Mouse (Mus musculus): Measurements from ENCODE around the gene Nwd2. TPM values are rescaled to one million over a fixed set of nuclear protein-coding genes. Genes with fewer than 3 reads are reported as not detected.

The Nwd2 gene
- polyA plus RNA-seq, 1 experiment = 0.03 TPM

GRCm38 (mm10) chr5:63827415-63828053, 178.6 kb downstream of the Nwd2 start:
- DNase-seq (ENCODE audit: low spot score) = no peak

DNA sequence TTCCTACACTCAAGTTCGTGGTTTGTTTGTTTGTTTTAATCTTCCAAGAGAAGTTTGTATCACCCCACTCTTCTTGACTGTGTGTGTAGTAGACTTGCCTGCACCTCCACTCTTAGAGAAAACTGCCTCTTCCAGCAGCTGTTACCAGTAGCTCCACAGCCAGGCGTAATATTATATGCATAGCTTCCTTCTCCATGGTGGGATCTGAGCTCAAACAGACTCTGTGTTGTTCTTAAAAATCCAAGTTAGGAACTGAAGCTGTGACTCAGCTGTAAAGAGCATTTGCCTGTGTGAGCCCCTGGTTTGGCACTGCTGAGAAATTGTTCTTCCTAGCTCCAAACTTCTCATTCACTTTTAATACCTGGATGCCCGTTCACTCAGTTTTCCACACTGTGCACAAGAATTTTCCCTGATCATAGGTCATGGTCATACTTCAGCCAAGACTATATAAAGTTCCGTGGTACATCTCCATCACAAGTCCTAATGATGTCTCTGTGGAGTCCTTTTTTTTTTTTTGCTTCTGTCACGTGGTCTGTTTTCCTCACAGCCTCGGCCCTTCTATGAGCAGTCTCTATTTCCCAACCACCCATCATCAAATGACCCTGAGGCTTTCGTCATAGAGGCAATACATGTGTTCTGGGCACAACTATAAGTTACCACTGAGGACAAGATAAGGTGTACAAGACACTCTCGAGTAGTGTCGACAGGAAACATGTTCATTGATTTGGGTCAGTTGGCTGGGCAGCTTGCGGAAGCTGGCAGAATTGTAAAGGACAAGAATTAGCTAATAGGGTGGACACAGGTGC, 179.7 kb downstream of the Nwd2 start:
- no peak for DNase-seq (ENCODE audit: low spot score)

DNA sequence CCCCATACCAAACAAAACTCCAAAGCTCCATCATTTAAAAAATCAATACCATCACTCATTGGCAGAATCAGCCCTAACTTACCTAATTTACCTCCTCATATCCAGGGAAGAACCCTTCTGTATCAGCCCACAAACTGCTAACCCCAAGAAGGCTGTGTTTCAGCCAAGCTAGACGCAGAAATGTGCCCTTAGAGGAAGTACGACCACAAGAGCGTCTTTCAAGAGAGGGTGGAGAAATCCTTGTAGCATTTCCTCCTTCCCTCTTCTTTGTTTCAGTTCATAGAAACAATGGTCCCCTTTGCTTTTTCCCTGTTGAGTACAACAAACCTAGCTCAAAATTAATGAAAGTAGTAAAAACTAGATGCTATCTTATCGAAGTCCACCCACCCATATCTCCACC, 182.2 kb downstream of the Nwd2 start:
- DNase-seq (ENCODE audit: low spot score) = no peak

- DNase-seq (ENCODE audit: low spot score) = no peak
These were observed 185.1 kb downstream of the Nwd2 start for GRCm38 (mm10) chr5:63833955-63834354.

DNA sequence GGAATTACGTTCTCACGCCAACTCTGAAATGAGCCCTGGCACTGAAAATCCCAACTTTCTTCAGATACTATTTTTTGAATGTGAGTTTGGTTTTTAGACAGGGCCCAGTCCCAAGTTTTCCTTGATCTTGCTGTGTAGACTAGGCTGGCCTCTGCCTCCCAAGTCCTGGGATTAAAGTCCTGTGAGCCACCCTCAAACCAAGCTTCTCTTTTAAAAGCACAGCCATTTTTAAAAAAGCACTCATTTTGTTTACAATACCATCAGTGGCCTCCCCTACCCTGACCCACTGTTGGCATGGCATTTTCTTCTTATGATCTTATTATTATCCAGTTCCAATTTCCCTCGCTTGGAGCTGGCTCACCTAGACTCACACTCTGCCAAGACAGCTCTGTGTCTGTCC, 185.5 kb downstream of the Nwd2 start:
- no peak for DNase-seq (ENCODE audit: low spot score)

GRCm38 (mm10) chr5:63837115-63837514, 188.2 kb downstream of the Nwd2 start:
- DNase-seq (ENCODE audit: low spot score) = no peak

DNA sequence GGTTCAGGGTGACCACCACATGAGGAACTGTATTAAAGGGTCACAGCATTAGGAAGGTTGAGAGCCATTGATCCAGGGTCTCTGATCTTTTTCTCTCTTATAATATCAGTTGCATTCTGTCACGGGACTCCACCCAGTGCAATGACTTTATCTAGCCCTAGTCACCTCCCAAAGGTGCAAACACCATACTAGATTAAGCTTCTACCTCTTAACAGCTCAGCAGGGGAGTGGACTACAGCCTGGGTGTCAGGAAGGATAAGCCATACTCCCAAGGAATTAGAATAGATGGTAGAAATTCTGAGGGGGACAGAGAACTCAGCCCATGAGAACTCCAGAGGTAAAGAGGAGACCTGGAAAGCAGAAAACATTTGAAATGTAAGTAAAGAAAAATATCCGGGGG, 188.9 kb downstream of the Nwd2 start:
- DNase-seq (ENCODE audit: low spot score) = no peak

DNA sequence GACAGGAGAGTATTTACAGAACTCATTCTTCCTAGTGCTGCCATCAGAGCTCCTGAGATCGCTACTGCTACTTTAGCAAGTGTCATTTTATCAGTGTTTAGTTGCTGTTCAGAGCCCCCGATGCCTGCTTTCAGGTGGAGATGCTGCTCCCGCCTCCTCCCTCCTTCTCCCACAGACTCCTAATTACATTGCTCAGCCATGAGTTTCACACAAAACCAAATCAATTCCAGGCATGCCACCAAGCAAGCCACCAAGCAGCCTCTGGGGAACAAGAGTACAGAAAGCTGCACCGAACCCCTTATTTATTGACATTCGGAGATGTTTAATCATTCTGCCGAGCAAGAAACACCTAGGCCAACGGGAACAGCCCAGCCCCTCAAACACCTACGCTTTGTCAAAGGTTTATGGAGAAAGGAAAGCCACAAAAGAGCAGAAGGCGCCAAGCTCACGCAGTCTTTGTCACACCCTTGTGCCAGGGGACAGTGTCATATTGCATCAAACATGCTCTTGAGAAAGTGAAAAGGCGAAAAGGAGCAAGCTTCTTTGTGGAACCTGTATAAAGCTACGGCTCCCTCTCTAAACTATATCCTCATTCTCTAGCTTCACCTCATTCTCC, 191.0 kb downstream of the Nwd2 start:
- DNase-seq (ENCODE audit: low spot score) = no peak

GRCm38 (mm10) chr5:63847080-63847479, 198.2 kb downstream of the Nwd2 start:
- no peak for DNase-seq (ENCODE audit: low spot score)

DNA sequence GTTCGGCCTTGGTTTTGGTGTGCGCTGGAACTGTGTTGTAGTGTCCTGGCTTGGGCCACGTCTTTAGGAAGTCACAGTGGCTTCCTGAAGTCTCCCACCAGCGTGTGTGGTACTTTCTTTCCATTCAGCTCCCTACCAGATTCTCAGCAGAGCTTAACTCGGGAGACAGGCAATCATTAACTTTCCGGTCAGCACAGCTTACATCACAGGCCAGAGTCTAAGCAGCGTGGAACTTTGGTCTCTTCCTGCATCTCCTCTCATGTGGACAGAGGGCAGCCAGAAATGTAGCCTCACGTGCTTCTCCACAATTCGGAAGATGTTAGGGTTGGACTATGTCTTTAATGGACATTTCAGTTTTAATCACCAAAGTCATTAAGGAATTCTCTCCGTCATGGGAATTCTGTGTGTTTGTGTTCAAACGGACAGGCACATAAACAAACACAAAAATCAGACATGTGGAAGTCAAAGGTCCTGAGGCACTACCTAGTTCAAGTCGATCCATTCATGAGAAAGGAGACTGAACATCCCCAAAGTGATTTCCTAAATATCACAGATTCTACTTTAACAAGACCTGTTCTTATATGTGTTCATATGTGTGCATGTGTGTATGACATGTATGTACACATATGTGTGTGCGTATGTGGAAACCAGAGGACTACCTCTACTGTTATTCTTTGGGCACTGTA, 198.8 kb downstream of the Nwd2 start:
- DNase-seq (ENCODE audit: low spot score) = no peak

DNA sequence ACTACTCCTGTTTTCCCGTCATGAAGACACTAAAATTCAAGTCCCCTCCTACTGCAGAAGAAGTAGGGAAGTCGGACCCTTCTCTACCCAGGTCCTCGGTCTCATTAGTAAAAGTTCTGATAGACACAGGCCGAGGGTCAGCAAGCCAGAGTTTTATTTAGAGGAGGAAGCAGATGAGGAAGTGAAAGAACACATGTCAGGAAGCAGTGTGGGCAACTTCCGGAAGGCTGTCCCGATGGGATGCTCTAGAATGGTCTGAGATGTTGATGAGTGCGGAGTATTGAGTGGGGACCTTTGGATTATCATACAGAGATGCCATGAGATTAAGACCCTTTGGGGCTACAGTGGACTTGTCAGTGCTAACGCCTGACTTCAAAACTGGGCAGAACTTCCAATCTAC, 210.0 kb downstream of the Nwd2 start:
- no peak for DNase-seq (ENCODE audit: low spot score)

Other genes with a start within 250 kb of the Nwd2 start
- gene 0610040J01Rik, start 163.3 kb downstream of the Nwd2 start, polyA plus RNA-seq (2012; rRNA removed) = 16.1 and 17.0 TPM in 2 replicates